Mouse (Mus musculus) embryonic facial prominence, embryonic 15.5 days (tissue): Measurements from ENCODE around the gene Klhl3. TPM values are rescaled to one million over a fixed set of nuclear protein-coding genes. Genes with fewer than 3 reads are reported as not detected.

Source experiments
- ATAC-seq: fragments of 200-750 bp; cut with Nextera tagmentation; 2 replicates; pipeline ENCODE4 v1.8.0; 2017; ENCODE audit warnings: low read depth, moderate TSS enrichment; ENCODE audit not compliant: insufficient number of reproducible peaks, low FRiP score, low TSS enrichment
- H3K27ac ChIP-seq: fragments of 300-500 bp; sonication (generic); replicated peaks from 2 replicates; pipeline ENCODE4 v1.5.1; 2015; ENCODE audit warnings: mild to moderate bottlenecking, inconsistent platforms
- H3K27me3 ChIP-seq: fragments of 300-500 bp; sonication (generic); 2 replicates; pipeline ENCODE4 v1.6.1; 2015; ENCODE audit warnings: inconsistent platforms
- H3K36me3 ChIP-seq: fragments of 300-500 bp; sonication (generic); 2 replicates; pipeline ENCODE4 v1.6.1; 2015; ENCODE audit warnings: mild to moderate bottlenecking, inconsistent platforms
- H3K4me1 ChIP-seq: fragments of 300-500 bp; sonication (generic); 2 replicates; pipeline ENCODE4 v1.6.1; 2015; ENCODE audit warnings: inconsistent platforms
- H3K4me2 ChIP-seq: fragments of 300-500 bp; sonication (generic); replicated peaks from 2 replicates; pipeline ENCODE4 v1.6.1; 2015; ENCODE audit warnings: mild to moderate bottlenecking, inconsistent platforms
- H3K4me3 ChIP-seq: fragments of 300-500 bp; sonication (generic); replicated peaks from 2 replicates; pipeline ENCODE4 v1.5.1; 2015; ENCODE audit warnings: mild to moderate bottlenecking, inconsistent platforms
- H3K9ac ChIP-seq: fragments of 300-500 bp; sonication (generic); 2 replicates; pipeline ENCODE4 v1.6.1; 2015; ENCODE audit warnings: inconsistent platforms
- H3K9me3 ChIP-seq: fragments of 300-500 bp; sonication (generic); replicated peaks from 2 replicates; pipeline ENCODE4 v1.6.1; 2016; ENCODE audit warnings: inconsistent platforms
- WGBS: fragments of 180-500 bp; shearing (Covaris S2); methylation state at CpG from one replicate; pipeline ENCODE4 v1.1.7; 2015; 5-methylcytosine and 5-hydroxymethylcytosine counted together
- polyA plus RNA-seq: library from polyadenylated mRNA; unstranded; fragments of >200 nt; fragmentation: Nextera tagmentation; extraction: Ambion mirVana; gene quantifications from 2 replicates; pipeline ENCODE4 v1.2.1, GENCODE M21; 2015

The Klhl3 gene
- polyA plus RNA-seq, 1 experiment from 2014 or later: 3.6 TPM

- Histone ChIP-seq H3K27ac (no peak overlapping the region), H3K27me3 (no peaks in the 10 kb centered on the region), H3K9me3 (no peaks in the 10 kb centered on the region), H3K4me1 (peaks cover 22% of the 10 kb centered on the region), H3K36me3 (no peaks in the 10 kb centered on the region), H3K4me3 (no peak overlapping the region), H3K9ac (no peak overlapping the region), H3K4me2 (no peak overlapping the region)
- 64% methylated on average over 5 of the region's 5 CpGs for WGBS
- no peak for ATAC-seq
Observed at GRCm38 (mm10) chr13:58065316-58065715, 48.1 kb downstream of the Klhl3 start.

- no peak for ATAC-seq
- Histone ChIP-seq H3K9ac (no peak overlapping the region), H3K4me1 (no peaks in the 10 kb centered on the region), H3K4me2 (no peak overlapping the region), H3K27ac (peak overlapping the region; percentile 44; the same call in 1 of the 2 replicates), H3K9me3 (no peaks in the 10 kb centered on the region), H3K36me3 (no peaks in the 10 kb centered on the region), H3K27me3 (no peaks in the 10 kb centered on the region), H3K4me3 (no peak overlapping the region)
- 34% methylated on average over 17 of the region's 17 CpGs for WGBS
Observed at GRCm38 (mm10) chr13:58057953-58058870, 55.2 kb downstream of the Klhl3 start.

GRCm38 (mm10) chr13:58056618-58057017 lies 56.8 kb downstream of the Klhl3 start:
- WGBS: 83% methylated on average over 4 of the region's 4 CpGs
- Histone ChIP-seq H3K4me3 (no peak overlapping the region), H3K4me1 (no peaks in the 10 kb centered on the region), H3K27ac (no peak overlapping the region), H3K4me2 (no peak overlapping the region), H3K36me3 (no peaks in the 10 kb centered on the region), H3K9me3 (no peaks in the 10 kb centered on the region), H3K27me3 (no peaks in the 10 kb centered on the region), H3K9ac (no peak overlapping the region)
- ATAC-seq: no peak

GRCm38 (mm10) chr13:58053628-58054027 lies 59.8 kb downstream of the Klhl3 start:
- H3K4me3 ChIP-seq: no peak overlapping the region
- H3K4me2 ChIP-seq: no peak overlapping the region
- no peaks in the 10 kb centered on the region for H3K36me3 ChIP-seq
- ATAC-seq: no peak
- H3K9ac ChIP-seq: no peak overlapping the region
- no peak overlapping the region for H3K27ac ChIP-seq
- H3K4me1 ChIP-seq: no peaks in the 10 kb centered on the region
- no peaks in the 10 kb centered on the region for H3K27me3 ChIP-seq
- no peaks in the 10 kb centered on the region for H3K9me3 ChIP-seq
- 73% methylated on average over 4 of the region's 4 CpGs for WGBS

- Histone ChIP-seq H3K4me1 (no peaks in the 10 kb centered on the region), H3K36me3 (no peaks in the 10 kb centered on the region), H3K27ac (no peak overlapping the region), H3K9me3 (no peaks in the 10 kb centered on the region), H3K4me2 (no peak overlapping the region), H3K9ac (no peak overlapping the region), H3K27me3 (no peaks in the 10 kb centered on the region), H3K4me3 (no peak overlapping the region)
- no peak for ATAC-seq
- WGBS: 84% methylated on average over 10 of the region's 10 CpGs
Observed at GRCm38 (mm10) chr13:58051654-58052053, 61.7 kb downstream of the Klhl3 start.

GRCm38 (mm10) chr13:58051251-58051650 lies 62.1 kb downstream of the Klhl3 start:
- H3K36me3 ChIP-seq: no peaks in the 10 kb centered on the region
- H3K27ac ChIP-seq: no peak overlapping the region
- H3K4me1 ChIP-seq: no peaks in the 10 kb centered on the region
- H3K4me2 ChIP-seq: no peak overlapping the region
- H3K27me3 ChIP-seq: no peaks in the 10 kb centered on the region
- no peak for ATAC-seq
- H3K4me3 ChIP-seq: no peak overlapping the region
- WGBS: 55% methylated on average over 7 of the region's 7 CpGs
- H3K9ac ChIP-seq: no peak overlapping the region
- H3K9me3 ChIP-seq: no peaks in the 10 kb centered on the region

GRCm38 (mm10) chr13:58049121-58049520 lies 64.3 kb downstream of the Klhl3 start:
- no peaks in the 10 kb centered on the region for H3K27me3 ChIP-seq
- H3K27ac ChIP-seq: no peak overlapping the region
- H3K36me3 ChIP-seq: no peaks in the 10 kb centered on the region
- 71% methylated on average over 5 of the region's 5 CpGs for WGBS
- no peak for ATAC-seq
- H3K9me3 ChIP-seq: no peaks in the 10 kb centered on the region
- H3K4me3 ChIP-seq: no peak overlapping the region
- no peak overlapping the region for H3K9ac ChIP-seq
- no peak overlapping the region for H3K4me2 ChIP-seq
- H3K4me1 ChIP-seq: no peaks in the 10 kb centered on the region

GRCm38 (mm10) chr13:58048076-58048475 lies 65.3 kb downstream of the Klhl3 start:
- no peak overlapping the region for H3K4me3 ChIP-seq
- no peak for ATAC-seq
- no peaks in the 10 kb centered on the region for H3K27me3 ChIP-seq
- H3K27ac ChIP-seq: no peak overlapping the region
- no peaks in the 10 kb centered on the region for H3K4me1 ChIP-seq
- H3K9ac ChIP-seq: no peak overlapping the region
- no peaks in the 10 kb centered on the region for H3K9me3 ChIP-seq
- 81% methylated on average over 3 of the region's 3 CpGs for WGBS
- no peak overlapping the region for H3K4me2 ChIP-seq
- H3K36me3 ChIP-seq: no peaks in the 10 kb centered on the region

- WGBS: 90% methylated on average over 7 of the region's 7 CpGs
- H3K4me3 ChIP-seq: no peak overlapping the region
- H3K27ac ChIP-seq: no peak overlapping the region
- H3K4me1 ChIP-seq: no peaks in the 10 kb centered on the region
- H3K27me3 ChIP-seq: no peaks in the 10 kb centered on the region
- H3K36me3 ChIP-seq: no peaks in the 10 kb centered on the region
- no peak for ATAC-seq
- no peaks in the 10 kb centered on the region for H3K9me3 ChIP-seq
- no peak overlapping the region for H3K9ac ChIP-seq
- H3K4me2 ChIP-seq: no peak overlapping the region
Observed at GRCm38 (mm10) chr13:58046178-58046577, 67.2 kb downstream of the Klhl3 start.

- H3K4me2 ChIP-seq: no peak overlapping the region
- no peak for ATAC-seq
- no peak overlapping the region for H3K9ac ChIP-seq
- no peak overlapping the region for H3K4me3 ChIP-seq
- WGBS: 52% methylated on average over 4 of the region's 4 CpGs
- H3K9me3 ChIP-seq: no peaks in the 10 kb centered on the region
- no peaks in the 10 kb centered on the region for H3K27me3 ChIP-seq
- H3K27ac ChIP-seq: no peak overlapping the region
- H3K4me1 ChIP-seq: no peaks in the 10 kb centered on the region
- no peaks in the 10 kb centered on the region for H3K36me3 ChIP-seq
Observed at GRCm38 (mm10) chr13:58045278-58045677, 68.1 kb downstream of the Klhl3 start.

- no peak for ATAC-seq
- no peak overlapping the region for H3K9ac ChIP-seq
- no peaks in the 10 kb centered on the region for H3K27me3 ChIP-seq
Observed at GRCm38 (mm10) chr13:58043278-58043677, 70.1 kb downstream of the Klhl3 start.

GRCm38 (mm10) chr13:58040112-58040511 lies 73.3 kb downstream of the Klhl3 start:
- no peak overlapping the region for H3K4me3 ChIP-seq
- no peak overlapping the region for H3K27ac ChIP-seq
- no peak overlapping the region for H3K4me2 ChIP-seq
- H3K9me3 ChIP-seq: no peaks in the 10 kb centered on the region
- H3K36me3 ChIP-seq: no peaks in the 10 kb centered on the region
- no peak overlapping the region for H3K9ac ChIP-seq
- 60% methylated on average over 10 of the region's 10 CpGs for WGBS
- no peak for ATAC-seq
- no peaks in the 10 kb centered on the region for H3K27me3 ChIP-seq
- H3K4me1 ChIP-seq: peaks cover 10% of the 10 kb centered on the region

More at GRCm38 (mm10) chr13:58043278-58043677, 70.1 kb downstream of the Klhl3 start:
- no peak overlapping the region for H3K27ac ChIP-seq
- H3K36me3 ChIP-seq: no peaks in the 10 kb centered on the region
- no peak overlapping the region for H3K4me2 ChIP-seq
- H3K4me1 ChIP-seq: no peaks in the 10 kb centered on the region
- 93% methylated on average over 8 of the region's 8 CpGs for WGBS
- no peaks in the 10 kb centered on the region for H3K9me3 ChIP-seq
- no peak overlapping the region for H3K4me3 ChIP-seq
